Mouse (Mus musculus): ENCODE measurements at regions not wholly inside any gene's neighbourhood (a gene's known extent, or its start where the extent isn't known, plus 50 kb on each side); places are given as distances from the start of the nearest gene placed in this dataset.

GRCm38 (mm10) chr14:62003013-62003781, 289.2 kb upstream of the Rnaseh2b start:
- Histone ChIP-seq H3K9me3 (replicated peaks) (no peaks in the 10 kb centered on the region), H3K36me3 (no peaks in the 10 kb centered on the region), H3K27me3 (no peaks in the 10 kb centered on the region), H3K9ac (no peak overlapping the region), H3K4me3 (no peak overlapping the region), H3K4me2 (replicated peaks) (peak overlapping the region; percentile 36), H3K4me1 (peaks cover 21% of the 10 kb centered on the region), H3K27ac (peak overlapping the region; percentile 30; the same call in 1 of the 2 replicates)
- 26% methylated on average over 16 of the region's 16 CpGs for WGBS
- peak; percentile 48 for ATAC-seq (ENCODE audit: low FRiP score)

- Histone ChIP-seq H3K9ac (no peak overlapping the region), H3K27ac (peak overlapping the region; percentile 30; the same call in 1 of the 2 replicates), H3K9me3 (replicated peaks) (no peaks in the 10 kb centered on the region), H3K4me1 (peaks cover 21% of the 10 kb centered on the region), H3K27me3 (no peaks in the 10 kb centered on the region), H3K4me3 (no peak overlapping the region), H3K36me3 (no peaks in the 10 kb centered on the region), H3K4me2 (replicated peaks) (no peak overlapping the region)
- no peak for ATAC-seq (ENCODE audit: low FRiP score)
- WGBS, result 86% methylated on average over 2 of the region's 2 CpGs
Observed at GRCm38 (mm10) chr14:62003797-62004196, 288.6 kb upstream of the Rnaseh2b start.

DNA sequence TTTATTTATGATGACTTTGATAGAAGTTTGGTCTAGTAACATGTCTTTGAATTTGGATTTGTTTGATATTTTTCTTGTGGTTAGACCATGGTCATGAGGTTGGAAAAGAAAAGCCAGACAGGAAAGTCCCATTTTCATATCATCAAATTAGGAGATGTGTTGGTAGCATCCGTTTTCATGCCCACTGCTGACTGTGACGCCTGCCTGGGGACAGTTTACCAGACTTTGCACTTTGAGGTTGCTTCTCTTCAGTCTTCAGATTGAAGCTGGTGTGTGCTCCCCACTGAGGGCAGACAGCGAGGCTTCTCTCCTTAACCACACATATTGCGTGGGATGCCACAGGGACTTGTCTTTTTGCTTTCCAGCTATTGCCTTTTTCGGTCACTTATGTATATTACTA, 283.7 kb upstream of the Rnaseh2b start:
- no peaks in the 10 kb centered on the region for H3K9me3 ChIP-seq (replicated peaks)
- H3K27ac ChIP-seq, result no peak overlapping the region
- H3K4me1 ChIP-seq, result peaks cover 2% of the 10 kb centered on the region; the same call in 1 of the 2 replicates
- ATAC-seq (ENCODE audit: low FRiP score), result no peak
- no peak overlapping the region for H3K4me2 ChIP-seq (replicated peaks)
- no peaks in the 10 kb centered on the region for H3K36me3 ChIP-seq
- no peak overlapping the region for H3K4me3 ChIP-seq
- 96% methylated on average over 5 of the region's 5 CpGs for WGBS
- H3K9ac ChIP-seq, result no peak overlapping the region
- no peaks in the 10 kb centered on the region for H3K27me3 ChIP-seq

- H3K36me3 ChIP-seq, result no peaks in the 10 kb centered on the region
- no peak for ATAC-seq (ENCODE audit: low FRiP score)
- H3K27ac ChIP-seq, result no peak overlapping the region
Observed at GRCm38 (mm10) chr14:62018804-62019203, 273.6 kb upstream of the Rnaseh2b start.

DNA sequence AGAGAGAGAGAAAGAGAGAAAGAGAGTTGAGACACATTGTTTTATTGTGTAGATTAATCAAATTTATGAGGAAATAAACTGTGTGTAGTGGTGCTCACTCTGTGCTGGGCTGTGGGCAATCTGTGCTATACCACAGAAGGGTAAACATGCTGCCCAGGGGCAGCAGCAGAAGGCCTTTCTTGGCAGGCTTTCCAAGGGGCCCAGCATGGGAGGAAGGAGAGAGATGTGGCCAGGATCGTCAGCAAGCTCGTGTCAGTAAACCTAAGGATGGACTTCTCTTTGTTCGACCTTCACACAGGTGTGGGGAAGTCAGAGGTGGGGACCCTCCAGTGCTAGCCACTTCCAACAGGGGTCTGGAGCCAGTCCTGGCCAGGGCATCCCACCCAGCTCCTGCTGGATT, 271.4 kb upstream of the Rnaseh2b start:
- H3K4me2 ChIP-seq (replicated peaks), result no peak overlapping the region
- WGBS, result 82% methylated on average over 3 of the region's 3 CpGs
- no peak overlapping the region for H3K9ac ChIP-seq
- no peaks in the 10 kb centered on the region for H3K36me3 ChIP-seq
- no peak overlapping the region for H3K27ac ChIP-seq
- no peaks in the 10 kb centered on the region for H3K9me3 ChIP-seq (replicated peaks)
- H3K27me3 ChIP-seq, result no peaks in the 10 kb centered on the region
- no peak overlapping the region for H3K4me3 ChIP-seq
- ATAC-seq (ENCODE audit: low FRiP score), result no peak
- no peaks in the 10 kb centered on the region for H3K4me1 ChIP-seq

More at GRCm38 (mm10) chr14:62018804-62019203, 273.6 kb upstream of the Rnaseh2b start:
- H3K27me3 ChIP-seq, result no peaks in the 10 kb centered on the region
- H3K4me2 ChIP-seq (replicated peaks), result no peak overlapping the region
- 78% methylated on average over 4 of the region's 4 CpGs for WGBS
- H3K4me1 ChIP-seq, result no peaks in the 10 kb centered on the region
- H3K9ac ChIP-seq, result no peak overlapping the region
- H3K4me3 ChIP-seq, result no peak overlapping the region
- H3K9me3 ChIP-seq (replicated peaks), result no peaks in the 10 kb centered on the region

DNA sequence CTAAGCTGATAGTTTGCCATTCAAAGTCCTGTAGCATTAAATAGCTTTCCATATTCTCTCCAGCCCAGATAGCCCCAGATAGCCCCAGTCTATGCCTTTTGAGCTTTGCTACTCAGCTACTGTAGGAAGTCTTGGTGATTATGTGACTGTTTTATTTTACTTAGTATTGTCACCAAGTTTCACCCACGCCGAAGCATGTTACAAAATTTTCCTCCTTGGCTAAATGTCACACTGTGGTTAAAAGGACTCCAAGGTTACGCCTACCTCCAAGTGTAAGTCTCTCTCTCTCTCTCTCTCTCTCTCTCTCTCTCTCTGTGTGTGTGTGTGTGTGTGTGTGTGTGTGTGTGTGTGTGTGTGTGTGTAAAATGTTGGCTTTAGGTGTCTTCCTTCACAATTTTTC, 270.2 kb upstream of the Rnaseh2b start:
- WGBS, result 93% methylated on average over 3 of the region's 3 CpGs
- H3K4me3 ChIP-seq, result no peak overlapping the region
- no peak for ATAC-seq (ENCODE audit: low FRiP score)
- no peaks in the 10 kb centered on the region for H3K27me3 ChIP-seq
- no peak overlapping the region for H3K4me2 ChIP-seq (replicated peaks)
- no peaks in the 10 kb centered on the region for H3K9me3 ChIP-seq (replicated peaks)
- H3K27ac ChIP-seq, result no peak overlapping the region
- no peaks in the 10 kb centered on the region for H3K4me1 ChIP-seq
- H3K36me3 ChIP-seq, result no peaks in the 10 kb centered on the region
- H3K9ac ChIP-seq, result no peak overlapping the region

- Histone ChIP-seq H3K9me3 (replicated peaks) (no peaks in the 10 kb centered on the region), H3K36me3 (no peaks in the 10 kb centered on the region), H3K9ac (no peak overlapping the region), H3K4me2 (replicated peaks) (no peak overlapping the region), H3K4me3 (no peak overlapping the region), H3K27ac (no peak overlapping the region), H3K4me1 (no peaks in the 10 kb centered on the region), H3K27me3 (no peaks in the 10 kb centered on the region)
- no peak for ATAC-seq (ENCODE audit: low FRiP score)
- WGBS, result 75% methylated on average over 7 of the region's 7 CpGs
Observed at GRCm38 (mm10) chr14:62023022-62023421, 269.4 kb upstream of the Rnaseh2b start.

GRCm38 (mm10) chr14:62027751-62028279, 264.6 kb upstream of the Rnaseh2b start:
- Histone ChIP-seq H3K27ac (no peak overlapping the region), H3K9me3 (replicated peaks) (no peaks in the 10 kb centered on the region), H3K4me1 (no peaks in the 10 kb centered on the region), H3K4me3 (no peak overlapping the region), H3K9ac (no peak overlapping the region), H3K36me3 (no peaks in the 10 kb centered on the region), H3K27me3 (no peaks in the 10 kb centered on the region), H3K4me2 (replicated peaks) (no peak overlapping the region)
- ATAC-seq (ENCODE audit: low FRiP score), result no peak
- WGBS, result 85% methylated on average over 8 of the region's 8 CpGs

- Histone ChIP-seq H3K27ac (no peak overlapping the region), H3K9me3 (replicated peaks) (no peaks in the 10 kb centered on the region), H3K36me3 (no peaks in the 10 kb centered on the region), H3K4me3 (no peak overlapping the region), H3K9ac (no peak overlapping the region), H3K4me2 (replicated peaks) (no peak overlapping the region), H3K4me1 (no peaks in the 10 kb centered on the region), H3K27me3 (no peaks in the 10 kb centered on the region)
- WGBS, result 76% methylated on average over 7 of the region's 7 CpGs
- no peak for ATAC-seq (ENCODE audit: low FRiP score)
Observed at GRCm38 (mm10) chr14:62030059-62030458, 262.3 kb upstream of the Rnaseh2b start.

DNA sequence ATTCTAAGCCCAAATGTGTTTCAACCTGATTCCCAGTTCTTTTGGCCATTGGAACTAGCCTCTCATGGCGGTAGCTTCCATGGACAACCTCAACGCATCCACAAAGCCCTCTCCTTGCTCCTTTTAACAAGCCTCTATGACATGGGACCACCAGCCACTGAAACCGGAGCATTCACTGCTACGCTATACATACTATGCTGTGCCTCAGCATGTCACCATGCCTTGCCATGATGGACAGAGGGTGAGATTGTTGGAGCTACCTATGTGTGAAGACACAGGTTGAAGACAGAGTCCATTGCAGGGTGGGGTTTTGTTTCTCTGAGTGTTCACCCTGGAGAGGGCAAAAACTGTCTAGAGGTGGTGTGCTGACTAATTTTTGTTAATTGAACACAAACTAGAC, 258.7 kb upstream of the Rnaseh2b start:
- Histone ChIP-seq H3K9ac (no peak overlapping the region), H3K9me3 (replicated peaks) (no peaks in the 10 kb centered on the region), H3K36me3 (no peaks in the 10 kb centered on the region), H3K27ac (no peak overlapping the region), H3K4me2 (replicated peaks) (no peak overlapping the region), H3K27me3 (no peaks in the 10 kb centered on the region), H3K4me1 (no peaks in the 10 kb centered on the region), H3K4me3 (no peak overlapping the region)
- 98% methylated on average over 4 of the region's 4 CpGs for WGBS
- no peak for ATAC-seq (ENCODE audit: low FRiP score)

GRCm38 (mm10) chr14:62034664-62035063, 257.7 kb upstream of the Rnaseh2b start:
- Histone ChIP-seq H3K4me1 (no peaks in the 10 kb centered on the region), H3K36me3 (no peaks in the 10 kb centered on the region), H3K4me2 (replicated peaks) (no peak overlapping the region), H3K27me3 (no peaks in the 10 kb centered on the region), H3K9me3 (replicated peaks) (no peaks in the 10 kb centered on the region), H3K27ac (no peak overlapping the region), H3K9ac (no peak overlapping the region), H3K4me3 (no peak overlapping the region)
- 36% methylated on average over 4 of the region's 4 CpGs for WGBS
- no peak for ATAC-seq (ENCODE audit: low FRiP score)

DNA sequence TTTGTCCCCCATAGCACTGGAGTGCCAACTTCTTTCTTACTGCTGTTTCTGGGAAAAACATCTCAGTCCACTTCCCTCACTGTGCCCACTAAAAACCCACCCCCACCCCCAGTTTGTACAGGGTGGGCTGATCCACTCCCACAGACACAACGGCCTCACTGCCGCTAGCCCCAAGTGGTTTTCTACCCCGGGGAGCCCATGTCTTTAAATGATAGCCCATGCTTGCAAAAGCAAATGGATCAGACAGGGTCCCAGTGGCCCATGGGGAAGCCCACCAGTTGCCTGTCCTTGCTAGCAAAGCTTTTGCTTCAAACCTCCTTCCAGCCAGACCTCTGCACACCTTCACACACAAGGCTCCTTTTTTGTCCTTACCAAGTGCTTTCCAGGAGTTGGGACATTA, 257.0 kb upstream of the Rnaseh2b start:
- no peak overlapping the region for H3K4me2 ChIP-seq (replicated peaks)
- H3K36me3 ChIP-seq, result no peaks in the 10 kb centered on the region
- ATAC-seq (ENCODE audit: low FRiP score), result no peak
- no peak overlapping the region for H3K27ac ChIP-seq
- H3K4me3 ChIP-seq, result no peak overlapping the region
- H3K4me1 ChIP-seq, result no peaks in the 10 kb centered on the region
- H3K27me3 ChIP-seq, result no peaks in the 10 kb centered on the region
- WGBS, result 88% methylated on average over 3 of the region's 3 CpGs
- no peaks in the 10 kb centered on the region for H3K9me3 ChIP-seq (replicated peaks)
- H3K9ac ChIP-seq, result no peak overlapping the region

DNA sequence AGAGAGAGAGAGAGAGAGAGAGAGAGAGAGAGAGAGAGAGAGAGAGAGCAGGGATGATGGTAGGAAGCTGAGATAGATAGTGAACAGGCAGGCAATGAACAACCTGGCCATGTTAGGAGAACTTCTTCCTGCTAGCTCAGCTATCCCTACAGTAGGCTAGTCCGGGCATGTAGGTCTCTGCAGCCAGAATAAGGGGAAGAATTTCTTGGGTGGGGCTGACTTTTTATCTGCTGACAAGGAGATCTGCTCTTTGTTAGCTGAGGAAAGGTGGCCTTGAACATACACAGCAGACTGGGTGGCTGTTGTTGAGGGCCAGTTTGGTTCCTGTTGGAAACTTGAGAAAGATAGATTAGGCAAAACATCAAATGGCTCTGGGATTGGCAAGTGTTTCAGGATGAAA, 254.9 kb upstream of the Rnaseh2b start:
- Histone ChIP-seq H3K9ac (no peak overlapping the region), H3K4me3 (no peak overlapping the region), H3K27ac (no peak overlapping the region), H3K27me3 (no peaks in the 10 kb centered on the region), H3K9me3 (replicated peaks) (no peaks in the 10 kb centered on the region), H3K4me1 (no peaks in the 10 kb centered on the region), H3K36me3 (no peaks in the 10 kb centered on the region), H3K4me2 (replicated peaks) (no peak overlapping the region)
- ATAC-seq (ENCODE audit: low FRiP score), result no peak
- WGBS, result 88% methylated on average over 1 of the region's 1 CpGs

All from hindbrain, embryonic 12.5 days (tissue).